Mouse (Mus musculus) thymus, adult 2 months (tissue): ENCODE results near the gene Uba7.

Source experiments
- CTCF ChIP-seq: fragments of 200-500 bp; IDR thresholded peaks from 2 replicates; pipeline ENCODE4 v1.5.1; 2012; ENCODE audit warnings: mild to moderate bottlenecking, control low read depth, low read length, moderate library complexity, borderline replicate concordance; ENCODE audit not compliant: control insufficient read depth, poor library complexity, insufficient read depth; ENCODE audit errors: extremely low read depth
- POLR2A ChIP-seq: fragments of 200-500 bp; IDR thresholded peaks from 2 replicates; pipeline ENCODE4 v1.6.1; 2012; ENCODE audit warnings: mild to moderate bottlenecking, low read length, control low read depth, moderate library complexity; ENCODE audit not compliant: control insufficient read depth, poor library complexity, insufficient read depth; ENCODE audit errors: extremely low read depth

- TF ChIP-seq POLR2A (no peak), CTCF (no peak)
These were observed 13.9 kb upstream of the Uba7 start for GRCm38 (mm10) chr9:107961351-107961762.
